Mouse (Mus musculus): ENCODE results near the gene Alox5ap.

- no peak for TF ChIP-seq CTCF (IDR thresholded peaks at IDR 0.05; ENCODE audit: borderline replicate concordance, control insufficient read depth, extremely low read depth, insufficient read depth, low read length, poor library complexity)
- no peak for TF ChIP-seq POLR2A (IDR thresholded peaks at IDR 0.05; ENCODE audit: control insufficient read depth, extremely low read depth, insufficient read depth, low read length, poor library complexity)
Observed at GRCm38 (mm10) chr5:149245391-149245964, 19.1 kb upstream of the Alox5ap start.

All from thymus, adult 2 months (tissue).